Mouse (Mus musculus): ENCODE data around the gene Apoc1. TPM values are rescaled to one million over a fixed set of nuclear protein-coding genes. Genes with fewer than 3 reads are reported as not detected.

Gene Apoc1
- polyA plus RNA-seq, 1 experiment from 2014 or later = 1.2 TPM

DNA sequence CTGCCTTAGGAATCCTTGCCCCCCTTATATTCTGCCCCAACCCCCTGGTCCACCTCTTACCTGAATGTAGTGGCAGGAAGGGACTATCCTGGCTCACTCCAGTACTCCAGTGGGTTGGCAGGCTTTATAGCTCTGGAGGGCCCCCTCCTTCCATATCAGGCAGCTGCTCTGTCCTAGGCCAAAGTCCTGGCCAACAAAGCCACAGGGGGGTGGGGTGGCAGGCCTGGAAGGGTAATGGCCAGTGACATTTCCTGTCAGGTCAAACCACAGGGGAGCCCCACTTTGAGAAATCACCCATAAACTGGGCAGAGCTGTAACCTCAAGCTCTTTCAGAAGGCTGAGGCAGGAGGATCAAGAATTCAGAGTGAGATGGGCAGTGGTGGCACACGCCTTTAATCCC, 15.8 kb downstream of the Apoc1 start:
- no peak overlapping the region for H3K27ac ChIP-seq (replicated peaks)
- no peaks in the 10 kb centered on the region for H3K4me1 ChIP-seq
- H3K9ac ChIP-seq (replicated peaks) = no peak overlapping the region
- H3K27me3 ChIP-seq = no peaks in the 10 kb centered on the region
- H3K4me3 ChIP-seq = no peak overlapping the region
- H3K4me2 ChIP-seq (replicated peaks) = no peak overlapping the region
- ATAC-seq (replicated peaks) = no peak
- WGBS = 72% methylated on average over 1 of the region's 1 CpGs
- H3K36me3 ChIP-seq = no peaks in the 10 kb centered on the region
- no peaks in the 10 kb centered on the region for H3K9me3 ChIP-seq

DNA sequence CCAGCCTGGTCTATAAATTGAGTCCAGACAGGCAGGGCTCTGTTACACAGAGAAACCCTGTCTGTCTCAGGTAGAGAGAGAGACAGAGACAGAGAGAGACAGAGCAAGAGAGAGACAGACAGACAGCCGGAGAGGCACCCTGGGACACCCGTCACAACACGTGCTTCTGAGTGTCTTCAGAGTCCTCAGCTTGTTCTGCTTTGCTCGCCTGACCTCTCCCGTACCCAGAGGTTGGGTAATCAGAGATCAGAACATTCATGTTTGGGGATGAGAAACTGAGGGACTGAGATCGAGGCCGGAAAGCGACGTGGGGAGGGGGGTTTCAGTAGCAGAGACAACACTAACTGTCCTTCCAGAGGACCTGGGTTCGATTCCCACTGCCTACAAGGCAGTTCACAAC, 16.6 kb downstream of the Apoc1 start:
- Histone ChIP-seq H3K36me3 (no peaks in the 10 kb centered on the region), H3K4me1 (no peaks in the 10 kb centered on the region), H3K4me2 (replicated peaks) (no peak overlapping the region), H3K4me3 (no peak overlapping the region), H3K27me3 (no peaks in the 10 kb centered on the region), H3K9me3 (no peaks in the 10 kb centered on the region), H3K9ac (replicated peaks) (no peak overlapping the region), H3K27ac (replicated peaks) (no peak overlapping the region)
- WGBS = 85% methylated on average over 10 of the region's 10 CpGs
- no peak for ATAC-seq (replicated peaks)

DNA sequence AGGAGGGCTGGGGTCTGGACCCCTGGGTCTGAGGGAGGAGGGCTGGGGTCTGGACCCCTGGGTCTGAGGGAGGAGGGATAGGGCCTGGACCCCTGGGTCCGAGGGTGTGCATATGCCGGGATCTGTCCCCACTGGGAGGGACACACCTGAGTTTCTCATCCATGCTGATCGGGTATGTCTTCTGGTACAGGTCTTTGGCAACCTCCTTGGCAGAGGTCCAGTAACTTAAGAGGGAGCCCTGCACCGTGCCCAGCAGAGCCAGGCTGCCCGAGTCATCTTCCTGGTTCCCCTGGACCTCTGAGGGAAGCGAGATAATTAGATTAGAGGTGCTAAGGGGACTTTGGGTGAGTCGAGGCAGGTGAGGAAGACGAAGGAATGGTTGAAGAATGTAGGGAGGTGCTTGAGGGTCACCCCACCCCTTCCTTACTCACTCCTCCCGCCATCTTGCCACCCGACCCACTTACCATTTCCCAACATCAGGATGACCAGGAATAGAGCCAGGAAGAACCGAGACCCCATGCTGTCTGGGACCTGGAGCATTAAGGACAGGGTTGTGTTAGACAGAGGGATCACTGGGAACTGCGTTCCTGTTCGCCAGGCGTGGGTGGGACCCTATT, 19.3 kb downstream of the Apoc1 start:
- H3K4me1 ChIP-seq = peaks cover 5% of the 10 kb centered on the region; the same call in 1 of the 2 replicates
- no peak overlapping the region for H3K4me3 ChIP-seq
- no peaks in the 10 kb centered on the region for H3K9me3 ChIP-seq
- no peak for ATAC-seq (replicated peaks)
- H3K27ac ChIP-seq (replicated peaks) = no peak overlapping the region
- H3K36me3 ChIP-seq = no peaks in the 10 kb centered on the region
- 63% methylated on average over 14 of the region's 14 CpGs for WGBS
- no peak overlapping the region for H3K9ac ChIP-seq (replicated peaks)
- H3K4me2 ChIP-seq (replicated peaks) = no peak overlapping the region
- no peaks in the 10 kb centered on the region for H3K27me3 ChIP-seq

DNA sequence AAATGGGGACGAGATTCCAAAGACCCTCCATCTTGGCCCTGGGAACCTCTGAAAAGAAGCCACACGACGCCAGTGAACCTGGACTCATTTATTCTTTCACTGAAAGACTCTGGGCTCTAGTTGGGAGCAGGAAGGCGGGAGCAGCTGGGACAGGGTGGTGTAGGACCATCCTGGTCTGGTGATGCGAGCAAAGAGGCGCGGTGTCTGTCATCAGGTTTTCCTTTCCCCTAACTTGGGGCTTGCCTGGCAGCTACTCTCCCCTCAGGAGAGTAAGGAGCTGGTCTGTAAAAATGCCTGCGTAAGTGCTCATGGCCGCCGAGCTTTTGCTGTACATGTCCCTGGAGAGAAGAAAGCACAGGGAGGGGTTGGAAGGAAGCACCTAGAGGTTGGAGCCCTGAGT, 20.9 kb downstream of the Apoc1 start:
- Histone ChIP-seq H3K36me3 (no peaks in the 10 kb centered on the region), H3K4me1 (peaks cover 5% of the 10 kb centered on the region; the same call in 1 of the 2 replicates), H3K4me2 (replicated peaks) (no peak overlapping the region), H3K9ac (replicated peaks) (no peak overlapping the region), H3K9me3 (no peaks in the 10 kb centered on the region), H3K27me3 (no peaks in the 10 kb centered on the region), H3K27ac (replicated peaks) (no peak overlapping the region), H3K4me3 (no peak overlapping the region)
- no peak for ATAC-seq (replicated peaks)
- WGBS = 70% methylated on average over 10 of the region's 10 CpGs

DNA sequence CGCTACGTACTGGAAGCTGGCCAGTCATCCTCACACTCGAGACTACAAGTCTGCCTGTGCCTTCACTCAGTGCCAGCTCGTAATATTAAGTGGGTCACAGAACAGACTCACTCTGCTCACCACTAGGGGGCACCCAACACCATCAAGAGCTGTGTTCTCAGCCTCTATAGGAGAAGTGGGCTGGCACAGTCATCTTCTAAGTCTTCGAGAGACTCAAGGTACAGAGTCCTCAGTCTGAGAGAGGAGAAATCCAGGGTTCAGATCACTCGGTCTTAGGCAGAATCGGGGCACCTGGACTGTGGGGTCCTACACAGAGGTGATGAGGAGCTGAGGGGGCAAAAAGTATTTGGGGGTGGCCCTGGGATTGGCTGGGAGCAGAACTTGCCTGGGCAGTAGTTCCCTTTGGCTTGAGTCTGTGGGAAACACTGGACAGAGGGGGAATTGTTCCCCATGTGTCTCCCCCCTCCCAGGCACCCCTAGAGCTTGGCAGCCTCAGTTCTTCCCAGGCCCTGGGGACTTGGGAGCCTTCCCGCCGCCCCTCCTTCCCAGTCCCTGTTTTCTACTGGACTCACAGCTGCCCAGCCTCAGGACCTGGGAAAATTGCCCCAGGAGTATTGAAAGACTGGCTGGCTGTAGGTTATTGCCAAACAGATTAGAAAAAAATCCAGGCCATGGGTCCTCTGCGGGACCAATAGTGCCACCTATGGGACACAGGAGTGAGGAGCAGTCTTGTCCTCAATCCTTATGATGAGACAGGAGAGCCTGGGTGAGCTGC, 23.3 kb downstream of the Apoc1 start:
- Histone ChIP-seq H3K27me3 (no peaks in the 10 kb centered on the region), H3K36me3 (no peaks in the 10 kb centered on the region), H3K4me1 (peaks cover 13% of the 10 kb centered on the region), H3K4me2 (replicated peaks) (peak overlapping the region; percentile 29), H3K9ac (replicated peaks) (no peak overlapping the region), H3K27ac (replicated peaks) (peak overlapping the region; percentile 47), H3K9me3 (no peaks in the 10 kb centered on the region), H3K4me3 (0 out of 2 replicates have a peak overlapping the region, but pooled peaks have one; percentile 6)
- ATAC-seq (replicated peaks) = peak; percentile 76
- 7% methylated on average over 10 of the region's 10 CpGs for WGBS

DNA sequence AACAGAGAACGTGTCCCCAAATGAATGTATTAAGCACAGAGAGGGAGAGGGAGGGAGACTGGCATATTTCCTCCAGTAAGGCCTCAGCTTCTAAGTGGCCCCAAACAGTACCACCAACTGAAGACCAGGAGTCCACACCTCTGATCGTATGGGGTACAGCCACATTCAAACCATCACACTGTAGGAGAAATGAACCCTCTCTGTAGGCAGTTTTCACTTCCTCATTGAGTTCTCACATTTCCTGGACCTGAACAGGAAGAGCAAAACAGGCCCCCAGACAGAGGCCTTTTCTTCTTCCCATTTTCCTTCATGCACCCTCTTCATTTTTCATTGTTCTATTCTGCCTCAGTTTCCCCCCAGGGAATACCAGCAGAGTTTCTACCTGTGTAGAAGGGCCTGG, 25.0 kb downstream of the Apoc1 start:
- Histone ChIP-seq H3K27me3 (no peaks in the 10 kb centered on the region), H3K9me3 (no peaks in the 10 kb centered on the region), H3K4me1 (peaks cover 26% of the 10 kb centered on the region), H3K4me2 (replicated peaks) (no peak overlapping the region), H3K27ac (replicated peaks) (no peak overlapping the region), H3K9ac (replicated peaks) (no peak overlapping the region), H3K36me3 (no peaks in the 10 kb centered on the region), H3K4me3 (no peak overlapping the region)
- ATAC-seq (replicated peaks) = no peak
- 72% methylated on average over 2 of the region's 2 CpGs for WGBS

DNA sequence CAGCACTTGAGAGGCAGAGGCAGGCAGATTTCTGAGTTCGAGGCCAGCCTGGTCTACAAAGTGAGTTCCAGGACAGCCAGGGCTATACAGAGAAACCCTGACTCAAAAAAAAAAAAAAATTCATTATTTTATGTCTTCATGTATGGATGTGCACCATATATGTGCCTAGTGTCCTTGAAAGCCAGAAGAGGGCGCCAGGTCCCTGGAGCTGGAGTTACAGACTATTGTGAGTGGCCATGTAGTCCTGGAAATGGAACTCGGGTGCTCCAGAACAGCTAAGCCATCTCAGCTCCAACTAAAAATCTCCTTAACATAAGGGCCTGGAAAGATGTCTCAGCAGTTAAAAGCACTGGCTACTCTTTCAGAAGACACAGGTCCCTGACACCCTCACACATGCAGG, 25.7 kb downstream of the Apoc1 start:
- Histone ChIP-seq H3K36me3 (no peaks in the 10 kb centered on the region), H3K27ac (replicated peaks) (no peak overlapping the region), H3K4me3 (no peak overlapping the region), H3K4me2 (replicated peaks) (no peak overlapping the region), H3K27me3 (no peaks in the 10 kb centered on the region), H3K9ac (replicated peaks) (no peak overlapping the region), H3K9me3 (no peaks in the 10 kb centered on the region), H3K4me1 (peaks cover 30% of the 10 kb centered on the region)
- WGBS = 71% methylated on average over 3 of the region's 3 CpGs
- ATAC-seq (replicated peaks) = no peak

DNA sequence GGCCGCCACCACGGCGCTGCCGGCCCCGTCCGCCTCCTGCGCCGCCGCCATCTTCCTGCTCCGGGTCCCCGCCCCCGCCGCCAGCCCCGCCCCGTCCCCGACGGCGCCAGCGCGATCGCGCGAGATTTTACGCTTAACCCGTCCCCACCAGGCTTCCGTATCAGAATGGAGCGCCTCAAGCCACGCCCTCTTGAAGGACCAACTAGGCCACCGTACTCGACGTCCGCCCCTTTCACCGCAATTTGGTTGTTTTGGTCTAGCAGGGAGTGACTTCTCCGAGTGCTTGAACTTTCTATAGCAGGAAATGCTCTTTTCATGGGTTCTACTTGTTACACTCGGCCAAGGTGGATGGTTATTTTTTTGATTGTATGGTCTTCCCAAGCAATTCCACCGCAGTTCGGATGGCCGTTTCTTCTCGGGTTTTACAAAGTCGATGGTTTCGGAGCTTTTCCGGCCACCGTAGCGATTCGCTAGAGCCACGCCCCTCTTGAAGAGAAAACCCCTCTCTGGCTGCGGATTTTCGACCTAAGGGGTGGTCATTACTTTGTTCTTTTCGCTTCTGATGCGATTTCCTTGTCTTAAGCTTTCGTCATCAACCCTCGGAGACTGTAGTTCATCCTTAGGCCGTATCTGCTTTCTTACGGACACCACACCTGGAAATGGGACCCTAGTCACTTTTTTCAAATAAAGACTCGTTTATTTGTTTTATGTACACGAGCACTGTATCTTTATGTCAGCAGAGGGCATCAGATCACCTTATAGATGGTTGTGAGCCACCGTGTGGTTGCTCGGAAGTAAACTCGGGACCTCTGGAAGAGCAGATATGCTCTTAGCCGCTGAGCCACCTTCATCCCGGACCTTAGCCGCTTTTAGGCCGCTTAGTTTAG, 27.3 kb downstream of the Apoc1 start, which contains the start of gene Clptm1:
Gene Clptm1, minus strand, starts transcription at position 79 of the 887 bp plus-strand sequence.
- peak within 1 kb of the TSS; percentile 95 for H3K27ac ChIP-seq (replicated peaks)
- H3K4me2 ChIP-seq (replicated peaks) = peak within 1 kb of the TSS; percentile 84
- peak within 1 kb of the TSS; percentile 97 for H3K9ac ChIP-seq (replicated peaks)
- H3K36me3 ChIP-seq = no peaks in the 10 kb centered on the region
- ATAC-seq (replicated peaks) = peak; percentile 86
- peaks cover 30% of the 10 kb centered on the region for H3K4me1 ChIP-seq
- no peaks in the 10 kb centered on the region for H3K27me3 ChIP-seq
- WGBS = under 1% methylated on average over 61 of the region's 63 CpGs
- no peaks in the 10 kb centered on the region for H3K9me3 ChIP-seq
- H3K4me3 ChIP-seq = peak within 1 kb of the TSS; percentile 97

DNA sequence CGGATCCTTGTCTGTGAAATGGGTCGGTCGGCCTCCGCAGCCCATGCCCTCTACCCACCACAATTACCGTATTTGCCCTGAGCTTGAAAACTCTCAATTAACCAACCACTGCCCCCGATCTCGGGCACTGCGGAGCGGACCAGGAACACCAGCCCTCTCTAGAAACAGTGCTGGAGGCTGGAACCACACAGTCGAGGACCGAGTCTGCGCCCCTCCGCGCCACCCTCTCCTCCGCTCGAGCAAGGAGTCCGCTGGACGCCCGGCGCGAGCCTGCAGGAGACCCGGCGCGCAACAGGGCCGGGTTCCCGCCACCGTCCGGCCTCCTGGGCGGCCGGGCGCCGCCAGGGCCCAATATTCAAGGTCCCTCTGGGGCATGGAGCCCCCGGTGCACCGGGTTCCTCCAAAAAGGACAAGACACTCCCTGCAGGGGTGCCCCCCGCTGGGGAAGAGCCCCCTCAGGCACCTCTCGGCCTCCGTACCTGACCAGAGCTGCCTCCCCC, 28.0 kb downstream of the Apoc1 start:
- Histone ChIP-seq H3K4me1 (peaks cover 30% of the 10 kb centered on the region), H3K9ac (replicated peaks) (peak overlapping the region; percentile 97), H3K27me3 (no peaks in the 10 kb centered on the region), H3K36me3 (peaks cover 5% of the 10 kb centered on the region; the same call in 1 of the 2 replicates), H3K9me3 (no peaks in the 10 kb centered on the region), H3K4me2 (replicated peaks) (peak overlapping the region; percentile 84), H3K27ac (replicated peaks) (peak overlapping the region; percentile 95), H3K4me3 (peak overlapping the region; percentile 97)
- WGBS = under 1% methylated on average over 36 of the region's 37 CpGs
- ATAC-seq (replicated peaks) = peak; percentile 71

DNA sequence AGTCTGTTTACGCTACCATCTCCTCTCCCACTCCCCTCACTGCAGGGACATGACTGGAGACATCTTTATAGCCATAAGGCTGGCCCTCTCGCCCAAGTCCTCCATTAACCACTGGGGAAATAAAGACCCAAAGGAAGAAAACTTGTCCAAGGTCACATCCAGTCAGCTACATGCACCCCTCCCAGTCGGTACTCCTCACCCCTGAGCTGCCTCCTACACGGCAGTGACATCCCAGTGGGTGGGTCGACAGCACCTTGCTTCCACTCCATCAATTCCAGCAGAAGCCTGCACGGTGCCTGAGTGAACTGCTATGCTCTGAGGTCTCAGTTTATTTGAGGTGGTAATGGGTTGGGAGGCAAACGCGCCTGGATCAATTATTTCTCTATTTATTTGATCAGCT, 28.5 kb downstream of the Apoc1 start:
- WGBS = 25% methylated on average over 8 of the region's 8 CpGs
- Histone ChIP-seq H3K4me1 (peaks cover 26% of the 10 kb centered on the region), H3K36me3 (peaks cover 6% of the 10 kb centered on the region; the same call in 1 of the 2 replicates), H3K4me2 (replicated peaks) (peak overlapping the region; percentile 84), H3K27ac (replicated peaks) (no peak overlapping the region), H3K9ac (replicated peaks) (peak overlapping the region; percentile 97), H3K9me3 (no peaks in the 10 kb centered on the region), H3K27me3 (no peaks in the 10 kb centered on the region), H3K4me3 (peak overlapping the region; percentile 97)
- ATAC-seq (replicated peaks) = no peak

DNA sequence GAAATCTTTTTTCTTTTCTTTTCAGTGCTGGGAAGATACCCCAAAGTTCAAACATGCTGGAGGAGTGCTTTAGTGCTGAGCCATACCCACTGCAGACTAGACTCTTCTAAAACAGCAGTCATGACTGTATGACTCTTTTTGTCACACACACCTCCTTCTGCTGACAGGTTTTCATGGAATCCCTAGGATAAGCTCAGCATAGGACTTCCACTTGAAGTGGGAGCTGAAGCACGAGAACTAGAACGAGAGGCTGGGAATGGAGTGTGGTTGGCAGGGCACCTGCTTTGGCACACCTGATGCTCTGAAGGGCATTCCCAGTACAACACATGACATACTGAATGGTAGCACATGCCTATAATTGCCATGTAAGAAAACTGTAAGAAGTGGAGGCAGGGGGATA, 39.8 kb downstream of the Apoc1 start:
- 97% methylated on average over 2 of the region's 2 CpGs for WGBS
- no peak overlapping the region for H3K4me2 ChIP-seq (replicated peaks)
- no peaks in the 10 kb centered on the region for H3K27me3 ChIP-seq
- H3K4me3 ChIP-seq = no peak overlapping the region
- no peak for ATAC-seq (replicated peaks)
- H3K4me1 ChIP-seq = no peaks in the 10 kb centered on the region
- peaks cover 70% of the 10 kb centered on the region for H3K36me3 ChIP-seq
- H3K9ac ChIP-seq (replicated peaks) = no peak overlapping the region
- H3K27ac ChIP-seq (replicated peaks) = no peak overlapping the region
- H3K9me3 ChIP-seq = no peaks in the 10 kb centered on the region
